Mouse (Mus musculus) spleen, adult 2 months (tissue): ENCODE data around the gene Sgip1.

Experiments used
- CTCF ChIP-seq: fragments of 200-500 bp; IDR thresholded peaks from 2 replicates; pipeline ENCODE4 v1.5.1; 2011; ENCODE audit warnings: mild to moderate bottlenecking, inconsistent platforms; ENCODE audit not compliant: insufficient read depth, insufficient read length, insufficient replicate concordance; ENCODE audit errors: extremely low read depth
- POLR2A ChIP-seq: fragments of 200-500 bp; IDR thresholded peaks from 2 replicates; pipeline ENCODE4 v1.6.1; 2011; ENCODE audit warnings: low read depth, low read length, inconsistent platforms

- TF ChIP-seq POLR2A (no peak), CTCF (no peak)
Observed at GRCm38 (mm10) chr4:102964174-102964573, 223.1 kb downstream of the Sgip1 start.
